Mouse (Mus musculus) olfactory bulb, adult 2 months (tissue): ENCODE data around the gene Pick1. TPM values are rescaled to one million over a fixed set of nuclear protein-coding genes. Genes with fewer than 3 reads are reported as not detected.

Experiments used
- H3K27ac ChIP-seq: fragments of 200-500 bp; 2 replicates; pipeline ENCODE4 v1.5.1; 2012; ENCODE audit warnings: low read depth, low read length; ENCODE audit not compliant: insufficient read depth
- H3K4me1 ChIP-seq: fragments of 200-500 bp; 2 replicates; pipeline ENCODE4 v1.6.1; 2012; ENCODE audit warnings: low read length; ENCODE audit not compliant: control insufficient read depth, insufficient read depth
- H3K4me3 ChIP-seq: fragments of 200-500 bp; 2 replicates; pipeline ENCODE4 v1.5.1; 2012; ENCODE audit warnings: mild to moderate bottlenecking, low read depth, low read length, moderate library complexity; ENCODE audit not compliant: insufficient read depth
- CTCF ChIP-seq: fragments of 200-500 bp; IDR thresholded peaks from 2 replicates; pipeline ENCODE4 v1.5.1; 2012; ENCODE audit warnings: low read depth, mild to moderate bottlenecking, low read length, moderate library complexity; ENCODE audit not compliant: insufficient read depth
- POLR2A ChIP-seq: fragments of 200-500 bp; IDR thresholded peaks from 2 replicates; pipeline ENCODE4 v1.6.1; 2012; ENCODE audit warnings: mild to moderate bottlenecking, low read depth, low read length, moderate library complexity; ENCODE audit not compliant: insufficient read depth
- WGBS: fragments of 180-500 bp; shearing (Covaris S2); methylation state at CpG from one replicate; pipeline ENCODE4 v1.1.7; 2018; 5-methylcytosine and 5-hydroxymethylcytosine counted together
- polyA plus RNA-seq: library from polyadenylated mRNA; stranded (reverse); fragments of >200 nt; gene quantifications from 2 replicates; pipeline ENCODE4 v1.2.4, GENCODE M21; 2012; ENCODE audit warnings: low replicate concordance; ENCODE audit not compliant: missing spikeins, insufficient read depth, insufficient read length

The Pick1 gene
- polyA plus RNA-seq, 1 experiment, result not detected

DNA sequence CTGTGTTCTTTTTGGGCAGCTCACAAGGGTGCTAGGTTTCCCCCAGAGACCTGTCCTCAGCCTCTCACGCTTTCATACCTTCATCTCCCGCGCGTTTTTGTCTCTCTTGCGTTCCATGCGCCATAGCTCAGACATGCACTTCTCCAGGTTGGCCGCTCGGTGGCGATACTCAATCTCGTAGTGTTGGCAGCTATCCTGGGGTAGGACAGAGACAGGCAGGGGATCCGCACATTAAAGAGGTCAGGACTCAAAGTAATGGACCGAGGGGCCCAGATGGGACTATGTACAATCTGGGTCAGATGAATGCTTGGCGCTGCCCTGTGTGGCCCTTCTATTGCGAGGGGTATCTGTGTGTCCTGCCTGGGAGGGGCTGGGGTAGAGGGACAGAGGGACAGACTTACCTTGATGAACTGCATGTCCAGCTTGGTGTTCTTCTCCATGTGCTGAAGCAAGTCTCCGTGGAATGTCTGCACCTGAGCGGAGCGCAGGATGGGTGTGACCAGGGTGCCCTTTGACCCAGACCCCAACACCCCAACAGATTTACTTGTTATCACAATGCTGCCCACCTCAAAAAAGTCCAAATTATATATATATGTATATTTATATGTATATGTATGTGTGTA lies 42.3 kb downstream of the Pick1 start:
- H3K27ac ChIP-seq, result no peak overlapping the region
- H3K4me1 ChIP-seq, result peaks cover 13% of the 10 kb centered on the region
- peak overlapping the region; percentile 31 for H3K4me3 ChIP-seq
- 14% methylated on average over 17 of the region's 17 CpGs for WGBS
- TF ChIP-seq POLR2A (no peak), CTCF (peak; percentile 75; the same call in 1 of the 2 replicates)

DNA sequence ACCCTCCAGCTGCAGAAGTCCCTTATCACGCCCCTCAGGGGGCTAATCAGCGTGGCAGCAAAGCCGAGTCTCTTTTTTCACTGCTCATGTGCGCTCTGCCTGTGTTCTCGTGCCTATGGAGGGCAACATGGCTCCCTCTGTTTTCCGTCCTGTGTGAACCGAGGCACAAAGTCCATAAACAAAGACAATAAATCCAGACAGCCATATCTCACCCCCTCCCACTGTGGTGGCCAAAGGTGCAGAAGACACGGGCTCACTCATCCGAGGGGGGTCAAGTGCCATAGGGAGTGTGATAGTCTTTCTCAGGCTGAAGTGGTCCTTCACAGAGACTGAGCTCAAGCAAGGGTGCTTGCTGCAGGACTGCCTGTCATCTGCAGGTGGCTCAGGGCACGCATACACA lies 44.0 kb downstream of the Pick1 start:
- H3K4me3 ChIP-seq, result no peak overlapping the region
- TF ChIP-seq CTCF (no peak), POLR2A (no peak)
- H3K27ac ChIP-seq, result no peak overlapping the region
- 71% methylated on average over 10 of the region's 10 CpGs for WGBS
- H3K4me1 ChIP-seq, result peaks cover 13% of the 10 kb centered on the region

DNA sequence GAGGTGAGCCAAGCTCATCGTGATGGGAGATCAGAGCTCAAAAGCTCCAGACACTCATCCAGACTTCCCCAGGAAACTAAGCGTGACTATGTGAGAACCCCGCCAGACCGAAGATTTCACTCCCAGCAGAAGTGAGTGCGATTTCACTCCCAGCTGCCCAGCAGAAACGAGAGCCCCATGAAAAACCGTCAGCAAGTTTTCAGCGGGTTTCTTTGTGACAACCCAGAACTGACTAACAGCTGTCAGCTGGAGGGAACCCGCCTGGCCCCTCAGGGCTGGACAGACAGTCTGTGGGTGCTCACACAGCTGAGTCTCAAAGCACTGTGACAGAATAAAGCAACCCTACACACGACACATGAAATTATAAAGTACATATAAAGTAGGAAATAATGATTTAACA lies 48.8 kb downstream of the Pick1 start:
- Histone ChIP-seq H3K27ac (no peak overlapping the region), H3K4me1 (0 out of 2 replicates have a peak, but pooled peaks cover 2% of the 10 kb centered on the region), H3K4me3 (no peak overlapping the region)
- 74% methylated on average over 10 of the region's 10 CpGs for WGBS
- TF ChIP-seq CTCF (no peak), POLR2A (no peak)

DNA sequence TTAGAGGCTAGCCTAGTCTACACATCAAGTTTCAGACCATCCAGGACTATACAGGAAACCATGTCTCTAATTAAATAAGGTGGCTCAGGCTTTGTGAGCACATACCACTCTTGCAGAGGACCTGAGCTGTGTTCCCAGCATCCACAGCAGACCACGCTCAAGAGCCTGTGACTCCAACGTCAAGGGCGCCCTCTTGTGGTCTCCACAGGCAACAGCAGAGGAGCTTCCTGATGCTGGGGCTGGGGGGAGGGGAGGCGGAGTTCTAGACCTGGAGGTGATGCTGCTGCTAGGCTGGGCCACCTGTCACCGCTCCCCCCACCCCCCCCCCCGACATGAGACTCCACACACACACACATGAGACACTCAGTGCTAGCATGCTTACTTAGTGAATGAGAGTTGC lies 51.2 kb downstream of the Pick1 start:
- H3K4me3 ChIP-seq, result no peak overlapping the region
- no peak for TF ChIP-seq POLR2A
- peak; percentile 22; the same call in 1 of the 2 replicates for TF ChIP-seq CTCF
- no peak overlapping the region for H3K27ac ChIP-seq
- 27% methylated on average over 6 of the region's 6 CpGs for WGBS
- 0 out of 2 replicates have a peak, but pooled peaks cover 2% of the 10 kb centered on the region for H3K4me1 ChIP-seq

DNA sequence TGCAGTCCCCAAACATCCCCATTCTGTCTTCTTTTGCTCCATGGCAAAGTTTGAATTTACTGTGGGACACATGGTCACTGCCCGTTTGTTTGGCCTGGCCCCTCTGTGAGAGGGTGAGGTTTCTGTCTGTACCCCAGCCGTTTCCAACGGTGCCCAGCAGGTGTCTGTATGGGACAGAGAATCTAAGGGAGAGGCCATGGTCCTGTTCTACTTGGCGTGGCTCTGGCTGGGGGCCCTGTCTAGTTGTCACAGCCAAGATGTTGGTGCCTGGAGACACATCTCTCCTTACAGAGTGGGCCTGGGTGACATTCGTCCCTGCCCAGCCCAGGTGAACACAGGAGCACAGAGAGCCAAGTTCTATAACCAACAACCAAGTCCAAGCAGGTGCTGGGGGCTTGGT lies 51.9 kb downstream of the Pick1 start:
- TF ChIP-seq CTCF (no peak), POLR2A (no peak)
- H3K27ac ChIP-seq, result no peak overlapping the region
- 61% methylated on average over 5 of the region's 5 CpGs for WGBS
- 0 out of 2 replicates have a peak, but pooled peaks cover 2% of the 10 kb centered on the region for H3K4me1 ChIP-seq
- H3K4me3 ChIP-seq, result no peak overlapping the region

DNA sequence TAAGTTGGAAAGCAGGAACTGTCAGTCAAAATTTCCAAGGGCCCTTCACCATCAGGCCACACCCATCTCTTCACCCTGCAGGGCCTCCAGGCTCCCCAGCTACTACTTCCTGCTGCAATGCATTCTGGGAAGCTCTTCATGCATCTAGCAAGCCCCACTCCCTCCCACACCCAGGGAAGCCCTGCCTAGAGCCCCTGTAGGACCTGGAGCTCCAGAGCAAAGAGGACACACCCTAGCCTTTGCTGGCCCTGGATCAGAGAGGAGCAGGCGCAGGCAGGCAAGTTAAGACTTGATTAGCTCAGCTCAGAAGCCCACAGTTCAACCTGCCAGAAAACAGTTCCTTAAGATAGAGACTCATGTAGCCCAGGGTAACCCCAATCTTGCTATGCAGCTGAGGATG lies 52.4 kb downstream of the Pick1 start:
- Histone ChIP-seq H3K4me3 (no peak overlapping the region), H3K4me1 (0 out of 2 replicates have a peak, but pooled peaks cover 2% of the 10 kb centered on the region), H3K27ac (no peak overlapping the region)
- no peak for TF ChIP-seq CTCF
- no peak for TF ChIP-seq POLR2A
- 91% methylated on average over 1 of the region's 1 CpGs for WGBS

DNA sequence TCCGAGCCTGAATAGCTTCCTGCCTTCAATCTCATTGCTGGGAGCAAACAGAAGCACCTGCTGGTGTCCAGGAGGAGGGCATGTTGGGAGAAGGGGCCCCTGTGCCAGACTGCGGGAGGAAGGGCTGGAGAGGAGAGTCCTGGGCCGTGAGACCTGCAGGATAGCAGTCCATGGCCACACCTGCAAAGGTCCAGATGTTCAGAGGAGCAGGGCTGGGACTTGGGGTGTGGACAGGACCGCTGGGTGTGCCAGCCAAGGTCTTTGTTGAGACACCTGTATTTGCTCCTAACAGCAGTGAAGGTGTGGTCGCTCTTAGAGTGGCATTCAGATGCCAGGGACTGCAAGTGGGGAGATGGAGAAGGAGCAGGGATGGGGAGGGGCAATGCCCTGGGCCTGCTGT lies 53.5 kb downstream of the Pick1 start:
- no peak overlapping the region for H3K4me3 ChIP-seq
- H3K27ac ChIP-seq, result no peak overlapping the region
- TF ChIP-seq CTCF (no peak), POLR2A (no peak)
- WGBS, result 85% methylated on average over 5 of the region's 5 CpGs
- 0 out of 2 replicates have a peak, but pooled peaks cover 2% of the 10 kb centered on the region for H3K4me1 ChIP-seq

DNA sequence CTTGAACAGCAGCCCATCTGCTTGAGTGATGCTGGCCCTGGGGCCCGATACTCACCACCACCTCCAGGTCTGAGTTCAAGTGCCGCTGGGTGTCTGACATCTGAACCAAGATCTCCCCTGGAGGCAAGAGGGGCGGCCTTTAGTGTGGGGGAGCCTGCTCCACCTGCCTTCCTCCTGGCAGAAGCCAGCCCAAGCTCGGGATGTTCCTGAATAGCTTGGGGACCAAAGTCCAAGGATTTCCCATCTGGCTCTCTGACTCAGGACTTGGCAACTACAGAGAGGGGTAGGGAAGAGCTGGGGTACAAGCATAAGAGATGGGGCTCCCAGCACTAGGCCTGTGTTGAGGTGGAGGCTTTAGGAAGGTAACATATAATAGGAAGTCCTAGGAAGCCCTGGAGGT lies 54.4 kb downstream of the Pick1 start:
- TF ChIP-seq CTCF (no peak), POLR2A (no peak)
- Histone ChIP-seq H3K27ac (no peak overlapping the region), H3K4me3 (no peak overlapping the region), H3K4me1 (0 out of 2 replicates have a peak, but pooled peaks cover 2% of the 10 kb centered on the region)
- 87% methylated on average over 4 of the region's 4 CpGs for WGBS

DNA sequence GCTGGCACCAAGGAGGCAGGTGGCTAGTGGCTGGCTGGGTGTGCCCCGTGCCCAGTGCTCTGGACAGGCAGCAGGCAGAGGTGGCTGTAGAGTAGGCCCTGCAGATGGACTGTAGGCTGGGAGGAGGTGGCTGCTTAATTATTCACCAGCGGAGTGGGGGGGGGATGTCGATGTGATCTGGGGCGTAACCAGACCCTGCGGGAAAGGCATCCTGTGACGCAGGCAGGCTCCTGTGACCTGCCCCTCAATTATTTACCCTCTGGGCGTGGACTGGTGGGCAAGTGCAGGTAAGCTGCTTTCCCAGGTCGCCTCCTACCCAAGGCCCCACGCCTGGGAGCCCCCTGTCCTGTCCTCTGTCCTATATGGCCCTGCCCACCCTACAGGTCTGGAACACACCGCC lies 56.4 kb downstream of the Pick1 start, which contains the start of gene Baiap2l2:
Gene Baiap2l2, minus strand, starts transcription at position 139 of the 400 bp plus-strand sequence.
- Histone ChIP-seq H3K4me3 (no peak within 1 kb of the TSS), H3K27ac (no peak within 1 kb of the TSS), H3K4me1 (0 out of 2 replicates have a peak, but pooled peaks cover 2% of the 10 kb centered on the region)
- TF ChIP-seq POLR2A, result no peak
- no peak for TF ChIP-seq CTCF
- 84% methylated on average over 10 of the region's 10 CpGs for WGBS
